Mouse (Mus musculus): ENCODE measurements around the gene Tmem199. TPM values are rescaled to one million over a fixed set of nuclear protein-coding genes. Genes with fewer than 3 reads are reported as not detected.
"Not testable (repeated sequence)": the region's sequence is repeated elsewhere in the genome, so short reads cannot be mapped to it uniquely, and the experiment has no call there.

The Tmem199 gene
- polyA plus RNA-seq, 1 experiment from 2014 or later: 76.8 TPM

DNA sequence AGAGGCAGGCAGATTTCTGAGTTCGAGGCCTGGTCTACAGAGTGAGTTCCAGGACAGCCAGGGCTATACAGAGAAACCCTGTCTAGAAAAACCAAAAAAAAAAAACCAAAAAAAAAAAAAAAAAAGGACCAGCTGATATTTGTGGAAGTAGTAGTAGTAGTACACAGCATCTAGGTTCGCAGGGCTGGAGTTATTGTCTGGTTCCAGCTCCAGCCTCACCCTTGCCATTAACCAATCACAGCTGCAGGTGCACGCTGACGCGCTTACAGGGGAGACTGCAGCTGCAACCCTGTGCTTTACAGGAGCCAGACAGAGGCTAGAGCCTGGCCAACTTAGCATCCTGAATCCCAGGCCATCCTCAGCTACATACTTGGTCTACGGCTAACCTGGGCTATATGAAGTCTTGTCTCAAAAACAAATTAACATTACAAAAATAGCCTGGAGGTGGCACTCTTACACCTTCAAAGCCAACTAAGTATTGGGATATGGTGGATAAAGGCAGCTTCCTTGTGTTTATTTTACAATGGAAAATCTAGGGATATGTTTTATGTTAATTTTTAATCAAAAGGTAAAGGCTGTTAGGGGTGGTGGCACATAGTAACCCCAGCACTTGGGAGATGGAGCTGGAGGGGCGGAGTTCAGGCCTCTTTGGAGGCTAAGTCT, 32.6 kb upstream of the Tmem199 start:
- Histone ChIP-seq H3K4me2 (no peak overlapping the region), H3K36me3 (replicated peaks) (peaks cover 45% of the 10 kb centered on the region)
- 96% methylated on average over 7 of the region's 7 CpGs for WGBS

DNA sequence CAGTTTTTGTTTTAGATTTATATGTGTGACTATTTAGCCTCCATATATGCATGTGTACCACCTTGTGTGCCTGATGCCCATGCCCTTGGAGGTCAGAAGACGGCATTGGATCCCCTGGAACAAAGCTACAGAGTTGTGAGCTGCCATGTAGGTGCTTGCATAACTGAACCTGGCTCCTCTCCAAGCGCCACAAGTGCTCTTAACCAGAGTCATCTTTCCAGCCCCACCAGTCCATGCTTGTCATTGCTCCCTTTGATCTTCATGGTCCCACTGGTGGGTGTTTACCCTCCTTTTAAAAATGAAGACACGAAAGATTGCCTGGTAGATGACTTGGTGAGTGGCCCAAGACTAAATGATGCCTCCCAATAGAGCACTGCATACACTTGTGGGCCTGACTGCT, 28.4 kb upstream of the Tmem199 start:
- H3K4me3 ChIP-seq (replicated peaks): no peak overlapping the region
- 87% methylated on average over 3 of the region's 3 CpGs for WGBS
- H3K9me3 ChIP-seq: no peaks in the 10 kb centered on the region
- no peaks in the 10 kb centered on the region for H3K27me3 ChIP-seq
- H3K4me1 ChIP-seq: peaks cover 14% of the 10 kb centered on the region
- H3K27ac ChIP-seq: no peak overlapping the region
- no peak for ATAC-seq (ENCODE audit: low FRiP score)
- no peak overlapping the region for H3K9ac ChIP-seq
- H3K36me3 ChIP-seq (replicated peaks): peaks cover 56% of the 10 kb centered on the region
- no peak overlapping the region for H3K4me2 ChIP-seq

More for the DNA sequence above, 32.6 kb upstream of the Tmem199 start:
- H3K27me3 ChIP-seq: no peaks in the 10 kb centered on the region
- ATAC-seq (ENCODE audit: low FRiP score): no peak
- H3K4me3 ChIP-seq (replicated peaks): no peak overlapping the region
- peaks cover 16% of the 10 kb centered on the region for H3K4me1 ChIP-seq
- no peak overlapping the region for H3K27ac ChIP-seq
- H3K9ac ChIP-seq: no peak overlapping the region
- no peaks in the 10 kb centered on the region for H3K9me3 ChIP-seq

GRCm38 (mm10) chr11:78536690-78537084, 24.7 kb upstream of the Tmem199 start:
- Histone ChIP-seq H3K9ac (peak overlapping the region; percentile 83), H3K36me3 (replicated peaks) (peaks cover 32% of the 10 kb centered on the region), H3K27me3 (no peaks in the 10 kb centered on the region), H3K27ac (peak overlapping the region; percentile 79), H3K9me3 (no peaks in the 10 kb centered on the region), H3K4me1 (peaks cover 24% of the 10 kb centered on the region), H3K4me3 (replicated peaks) (peak overlapping the region; percentile 68), H3K4me2 (peak overlapping the region; percentile 83)
- 4% methylated on average over 14 of the region's 14 CpGs for WGBS
- ATAC-seq (ENCODE audit: low FRiP score): no peak

DNA sequence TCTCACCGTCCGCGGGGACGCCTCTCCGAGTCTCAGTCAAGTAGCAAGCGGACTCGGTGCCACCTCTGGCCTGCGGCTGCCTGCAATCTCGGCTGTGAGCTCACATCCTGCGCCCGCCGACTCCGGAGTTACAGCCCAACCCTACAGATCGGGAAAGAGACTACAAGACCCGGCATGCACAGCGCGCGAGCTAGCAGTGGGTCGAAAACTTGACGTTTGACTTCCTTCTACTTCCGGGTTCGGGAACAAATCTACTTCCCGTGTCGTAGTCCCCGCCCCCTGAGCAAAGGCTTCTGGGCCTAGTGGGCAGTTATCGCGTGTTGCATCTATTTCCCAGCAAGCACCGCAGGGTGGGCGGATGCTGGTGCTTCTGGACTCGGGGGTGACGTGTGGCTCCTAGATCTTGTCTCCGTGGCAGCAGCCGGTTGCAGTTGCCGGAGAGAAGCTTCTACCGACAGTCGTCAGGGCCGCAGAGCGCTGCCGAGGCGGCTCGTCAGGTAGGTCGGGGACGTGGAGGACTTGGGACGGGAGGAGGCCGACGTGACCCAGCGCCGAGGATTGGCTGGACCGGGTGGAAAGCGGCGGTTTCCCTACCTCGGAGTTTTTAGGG, 24.2 kb upstream of the Tmem199 start, which contains the start of the genes Tnfaip1 and Ift20:
Gene Tnfaip1 (minus strand): TSS at position 253 of the 610 bp plus-strand sequence.
Gene Ift20 (plus strand): TSS at position 282 of the 610 bp plus-strand sequence.
- WGBS: under 1% methylated on average over 52 of the region's 52 CpGs
- no peaks in the 10 kb centered on the region for H3K27me3 ChIP-seq
- peak within 1 kb of the TSS; percentile 83 for H3K9ac ChIP-seq
- peaks cover 24% of the 10 kb centered on the region for H3K4me1 ChIP-seq
- peak within 1 kb of the TSS; percentile 68 for H3K4me3 ChIP-seq (replicated peaks)
- no peaks in the 10 kb centered on the region for H3K9me3 ChIP-seq
- H3K36me3 ChIP-seq (replicated peaks): peaks cover 30% of the 10 kb centered on the region
- peak; percentile 98 for ATAC-seq (ENCODE audit: low FRiP score)
- H3K27ac ChIP-seq: peak within 1 kb of the TSS; percentile 89
- peak within 1 kb of the TSS; percentile 83 for H3K4me2 ChIP-seq

DNA sequence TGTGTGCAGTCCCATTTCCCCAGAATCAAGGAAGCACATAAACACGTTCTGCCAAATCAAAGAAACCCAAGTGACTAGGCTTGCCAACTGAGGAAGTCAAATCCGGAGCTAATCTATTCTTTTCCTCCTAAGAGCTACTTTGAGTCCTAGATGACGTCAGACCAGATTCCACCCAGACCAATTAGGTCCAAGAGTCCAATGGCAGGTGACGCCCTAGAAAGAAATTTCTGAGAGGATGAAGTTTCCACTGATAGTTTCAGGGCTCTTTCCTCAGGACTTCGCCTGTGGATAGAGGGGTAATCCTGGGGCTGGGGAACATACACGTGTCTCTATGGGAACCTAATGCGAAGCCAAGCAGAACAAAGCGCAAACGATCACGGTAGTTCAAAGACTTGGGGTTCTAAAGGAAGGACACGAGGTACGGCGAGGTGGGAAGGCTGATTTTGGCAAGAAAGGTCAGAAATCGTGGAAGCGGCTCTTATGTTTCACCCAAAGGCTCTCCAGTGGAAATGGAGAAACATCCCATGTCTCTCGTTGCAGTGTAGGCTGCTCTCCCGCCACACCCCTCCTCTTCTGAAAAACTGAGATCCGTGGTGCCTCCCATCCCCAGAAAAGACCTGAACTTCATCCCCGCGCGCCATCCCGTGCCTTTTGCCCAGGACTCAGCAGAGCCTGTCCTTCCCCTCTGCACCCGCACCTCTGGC, 23.6 kb upstream of the Tmem199 start:
- H3K27ac ChIP-seq: peak overlapping the region; percentile 89
- H3K36me3 ChIP-seq (replicated peaks): peaks cover 29% of the 10 kb centered on the region
- WGBS: under 1% methylated on average over 23 of the region's 23 CpGs
- peak overlapping the region; percentile 83 for H3K4me2 ChIP-seq
- peak overlapping the region; percentile 81 for H3K9ac ChIP-seq
- H3K9me3 ChIP-seq: no peaks in the 10 kb centered on the region
- ATAC-seq (ENCODE audit: low FRiP score): peak; percentile 13; the same call in 1 of the 2 replicates
- no peaks in the 10 kb centered on the region for H3K27me3 ChIP-seq
- peaks cover 24% of the 10 kb centered on the region for H3K4me1 ChIP-seq
- H3K4me3 ChIP-seq (replicated peaks): peak overlapping the region; percentile 68

DNA sequence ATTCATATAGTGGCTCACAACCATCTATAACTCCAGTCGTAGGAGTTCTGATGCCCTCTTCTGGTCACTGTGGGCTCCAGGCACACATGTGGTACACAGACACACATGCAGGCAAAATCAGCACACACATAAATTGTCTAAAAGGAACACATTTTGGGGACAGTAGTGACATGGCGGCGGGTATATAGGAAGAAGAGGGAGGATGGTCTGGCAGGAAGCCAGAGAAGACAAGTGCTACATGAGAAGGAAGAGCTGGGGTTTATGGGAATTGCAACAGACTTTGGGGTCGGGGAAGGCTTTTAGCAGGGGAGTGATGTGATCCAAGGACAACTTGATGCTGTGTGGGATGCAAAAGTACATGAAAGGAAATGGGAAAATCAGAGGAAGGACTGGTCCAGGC, 22.5 kb upstream of the Tmem199 start:
- Histone ChIP-seq H3K27ac (no peak overlapping the region), H3K36me3 (replicated peaks) (peaks cover 29% of the 10 kb centered on the region), H3K27me3 (no peaks in the 10 kb centered on the region), H3K9me3 (no peaks in the 10 kb centered on the region), H3K4me3 (replicated peaks) (peak overlapping the region; percentile 68), H3K9ac (peak overlapping the region; percentile 81; the same call in 1 of the 2 replicates), H3K4me1 (peaks cover 24% of the 10 kb centered on the region), H3K4me2 (peak overlapping the region; percentile 83)
- no peak for ATAC-seq (ENCODE audit: low FRiP score)
- WGBS: 91% methylated on average over 4 of the region's 4 CpGs

DNA sequence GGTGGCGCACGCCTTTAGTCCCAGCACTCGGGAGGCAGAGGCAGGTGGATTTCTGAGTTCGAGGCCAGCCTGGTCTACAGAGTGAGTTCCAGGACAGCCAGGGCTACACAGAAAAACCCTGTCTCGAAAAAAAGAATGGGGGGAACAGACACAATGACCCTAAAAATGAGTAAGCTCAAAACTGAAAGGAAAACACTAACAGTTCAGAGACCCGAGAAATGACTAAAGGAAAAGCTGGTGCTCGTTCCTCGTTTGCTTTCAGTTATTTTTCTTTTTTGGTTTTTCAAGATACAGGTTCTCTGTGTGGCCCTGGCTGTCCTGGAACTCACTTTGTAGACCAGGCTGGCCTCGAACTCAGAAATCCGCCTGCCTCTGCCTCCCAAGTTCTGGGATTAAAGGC, 19.5 kb upstream of the Tmem199 start:
- H3K9ac ChIP-seq; ATAC-seq (ENCODE audit: low FRiP score); H3K9me3 ChIP-seq; H3K27me3 ChIP-seq; H3K27ac ChIP-seq; H3K4me3 ChIP-seq (replicated peaks); H3K4me2 ChIP-seq: not testable (repeated sequence)
- Histone ChIP-seq H3K36me3 (replicated peaks) (peaks cover 46% of the 10 kb centered on the region), H3K4me1 (peaks cover 12% of the 10 kb centered on the region)
- WGBS: 88% methylated on average over 10 of the region's 10 CpGs

- H3K4me3 ChIP-seq (replicated peaks): no peak overlapping the region
- H3K4me2 ChIP-seq: no peak overlapping the region
- peaks cover 12% of the 10 kb centered on the region for H3K4me1 ChIP-seq
- H3K9ac ChIP-seq: no peak overlapping the region
- no peaks in the 10 kb centered on the region for H3K27me3 ChIP-seq
- ATAC-seq (ENCODE audit: low FRiP score): no peak
- no peak overlapping the region for H3K27ac ChIP-seq
- WGBS: 87% methylated on average over 6 of the region's 6 CpGs
- peaks cover 51% of the 10 kb centered on the region for H3K36me3 ChIP-seq (replicated peaks)
- H3K9me3 ChIP-seq: no peaks in the 10 kb centered on the region
Measured at GRCm38 (mm10) chr11:78531046-78531445, 19.1 kb upstream of the Tmem199 start.

DNA sequence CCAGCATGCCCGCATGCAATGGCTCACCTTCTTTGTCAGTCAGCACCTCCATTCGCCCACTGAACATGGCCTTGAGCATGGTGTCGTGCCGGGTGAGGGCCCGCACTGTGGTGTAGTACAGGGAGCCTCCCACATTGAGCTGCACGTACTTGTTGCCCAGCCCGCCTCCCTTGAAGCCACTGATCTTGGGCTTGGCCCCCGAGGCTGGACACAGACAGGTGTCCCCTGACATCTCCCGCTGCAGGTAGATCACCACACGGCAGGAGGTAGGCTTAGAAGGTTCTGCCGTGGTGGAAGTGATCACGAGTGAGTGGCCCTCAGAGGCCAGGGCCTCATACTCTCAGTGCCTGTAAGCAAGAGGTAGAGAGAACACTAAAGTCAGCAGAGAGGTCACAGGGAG, 18.0 kb upstream of the Tmem199 start:
- H3K4me1 ChIP-seq: peaks cover 7% of the 10 kb centered on the region
- H3K9me3 ChIP-seq: no peaks in the 10 kb centered on the region
- H3K27me3 ChIP-seq: no peaks in the 10 kb centered on the region
- WGBS: 94% methylated on average over 12 of the region's 12 CpGs
- no peak overlapping the region for H3K4me3 ChIP-seq (replicated peaks)
- no peak overlapping the region for H3K27ac ChIP-seq
- H3K9ac ChIP-seq: no peak overlapping the region
- ATAC-seq (ENCODE audit: low FRiP score): no peak
- H3K36me3 ChIP-seq (replicated peaks): peaks cover 61% of the 10 kb centered on the region
- no peak overlapping the region for H3K4me2 ChIP-seq

GRCm38 (mm10) chr11:78528714-78529113, 16.7 kb upstream of the Tmem199 start:
- no peak overlapping the region for H3K9ac ChIP-seq
- no peak overlapping the region for H3K4me3 ChIP-seq (replicated peaks)
- no peaks in the 10 kb centered on the region for H3K4me1 ChIP-seq
- 88% methylated on average over 9 of the region's 9 CpGs for WGBS
- ATAC-seq (ENCODE audit: low FRiP score): no peak
- no peak overlapping the region for H3K27ac ChIP-seq
- H3K9me3 ChIP-seq: no peaks in the 10 kb centered on the region
- H3K4me2 ChIP-seq: no peak overlapping the region
- peaks cover 73% of the 10 kb centered on the region for H3K36me3 ChIP-seq (replicated peaks)
- no peaks in the 10 kb centered on the region for H3K27me3 ChIP-seq

GRCm38 (mm10) chr11:78524838-78525237, 12.9 kb upstream of the Tmem199 start:
- WGBS: 82% methylated on average over 2 of the region's 2 CpGs
- ATAC-seq (ENCODE audit: low FRiP score): no peak
- H3K4me3 ChIP-seq (replicated peaks): no peak overlapping the region
- no peaks in the 10 kb centered on the region for H3K9me3 ChIP-seq
- H3K27me3 ChIP-seq: no peaks in the 10 kb centered on the region
- no peak overlapping the region for H3K9ac ChIP-seq
- no peak overlapping the region for H3K4me2 ChIP-seq
- H3K4me1 ChIP-seq: no peaks in the 10 kb centered on the region
- no peak overlapping the region; the same call in 1 of the 2 replicates for H3K27ac ChIP-seq
- peaks cover 98% of the 10 kb centered on the region for H3K36me3 ChIP-seq (replicated peaks)

- ATAC-seq (ENCODE audit: low FRiP score): no peak
- H3K27ac ChIP-seq: no peak overlapping the region
- no peak overlapping the region for H3K4me3 ChIP-seq (replicated peaks)
- no peaks in the 10 kb centered on the region for H3K4me1 ChIP-seq
- H3K9ac ChIP-seq: no peak overlapping the region
- peaks cover 97% of the 10 kb centered on the region for H3K36me3 ChIP-seq (replicated peaks)
- H3K9me3 ChIP-seq: no peaks in the 10 kb centered on the region
- H3K4me2 ChIP-seq: no peak overlapping the region
- 84% methylated on average over 9 of the region's 9 CpGs for WGBS
- H3K27me3 ChIP-seq: no peaks in the 10 kb centered on the region
Measured at GRCm38 (mm10) chr11:78523241-78523955, 11.4 kb upstream of the Tmem199 start.

All from forebrain, embryonic 12.5 days (tissue).